Mouse (Mus musculus): ENCODE measurements around the gene Prpf38b.

DNA sequence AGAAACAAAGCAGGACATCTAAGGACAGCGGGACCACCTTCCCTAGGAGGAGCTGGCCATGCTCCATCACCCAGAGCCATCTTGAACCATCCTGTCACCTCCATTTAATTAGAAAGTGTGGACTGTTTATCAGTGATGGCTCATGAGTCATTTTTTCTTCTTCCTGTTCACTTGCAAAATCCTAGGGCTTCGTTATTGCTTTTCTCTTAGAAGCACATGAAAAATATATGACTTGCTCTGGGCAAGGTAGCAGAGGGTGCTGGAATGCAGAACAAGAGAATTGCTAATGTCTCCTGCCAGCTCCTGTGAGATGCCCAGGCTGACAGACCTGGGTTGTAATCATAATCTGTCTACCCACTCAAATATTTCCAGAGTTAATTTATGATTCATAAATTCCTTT lies 50.7 kb downstream of the Prpf38b start:
- TF ChIP-seq CTCF (IDR thresholded peaks at IDR 0.05; ENCODE audit: insufficient read depth, low read depth, low read length), result no peak
- no peak for TF ChIP-seq POLR2A (IDR thresholded peaks at IDR 0.05; ENCODE audit: insufficient read depth, low read depth, low read length)

Measured in olfactory bulb, adult 2 months (tissue).